Mouse (Mus musculus) left cerebral cortex, adult 9 months (tissue): ENCODE measurements at regions not wholly inside any gene's neighbourhood (a gene's known extent, or its start where the extent isn't known, plus 50 kb on each side); places are given as distances from the start of the nearest gene placed in this dataset.

Experiments used
- DNase-seq, 2 experiments: peaks; one replicate each; pipeline ENCODE4 v3.0.0; 2022; ENCODE audit warnings: low spot score in 2 of 2

DNA sequence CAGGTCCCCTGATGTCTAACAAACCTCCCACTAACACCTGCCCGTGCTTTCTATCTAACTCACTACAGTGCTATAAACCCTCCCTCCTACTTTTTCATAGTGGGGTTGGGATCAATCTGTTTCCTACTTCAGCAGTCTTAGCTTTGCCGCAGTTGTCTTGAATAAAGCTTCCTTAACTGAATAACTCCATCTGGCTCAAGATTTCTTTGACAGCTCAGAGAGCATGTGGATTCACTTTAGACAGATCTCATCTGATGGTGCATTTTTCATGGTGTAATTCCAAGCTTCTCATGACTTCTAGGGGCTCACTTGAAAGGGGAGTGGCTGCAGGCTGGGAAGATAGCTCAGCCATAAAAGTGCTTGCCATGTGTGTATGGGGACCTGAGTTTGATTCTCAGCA, 313.2 kb upstream of the Dpyd start:
- DNase-seq: no peak

DNA sequence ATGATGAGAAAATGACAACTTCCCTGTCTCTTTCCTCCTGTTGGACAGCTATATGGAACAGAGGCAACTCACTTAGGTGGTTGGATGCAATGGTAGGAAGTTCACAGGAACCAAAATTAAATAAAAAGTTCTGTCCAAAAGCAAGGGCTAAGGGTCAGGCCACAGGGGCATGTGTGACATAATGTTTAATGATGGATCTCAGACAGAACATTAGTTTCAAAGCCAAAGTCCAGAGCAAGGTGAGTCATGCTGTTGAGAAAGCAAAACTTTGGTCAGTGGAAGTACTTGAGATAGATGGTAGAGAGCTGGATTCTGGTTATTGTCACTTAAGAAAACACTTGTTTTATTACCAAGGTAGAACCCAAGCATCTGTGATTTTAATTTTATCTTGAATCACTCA, 286.0 kb upstream of the Dpyd start:
- DNase-seq: no peak

DNA sequence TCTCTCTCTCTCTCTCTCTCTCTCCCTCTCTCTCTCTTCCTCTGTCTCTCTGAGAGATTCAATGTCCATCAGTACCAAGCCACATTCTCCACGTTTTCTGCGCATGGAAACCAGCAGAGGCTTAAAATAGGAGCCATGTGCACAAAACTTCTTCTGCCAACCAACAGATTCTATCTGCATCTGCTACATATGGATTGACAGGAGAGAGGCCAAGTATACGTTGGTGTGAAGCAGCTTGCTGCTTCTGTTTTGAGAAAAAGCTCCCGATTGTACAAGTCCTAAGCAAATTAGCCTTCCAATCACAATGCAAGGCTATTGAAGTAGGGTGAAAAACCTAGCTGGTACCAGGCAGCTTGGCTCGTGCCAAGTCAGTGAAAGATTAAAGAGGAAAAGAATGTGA, 283.7 kb upstream of the Dpyd start:
- DNase-seq: peak; percentile 10 to 35

DNA sequence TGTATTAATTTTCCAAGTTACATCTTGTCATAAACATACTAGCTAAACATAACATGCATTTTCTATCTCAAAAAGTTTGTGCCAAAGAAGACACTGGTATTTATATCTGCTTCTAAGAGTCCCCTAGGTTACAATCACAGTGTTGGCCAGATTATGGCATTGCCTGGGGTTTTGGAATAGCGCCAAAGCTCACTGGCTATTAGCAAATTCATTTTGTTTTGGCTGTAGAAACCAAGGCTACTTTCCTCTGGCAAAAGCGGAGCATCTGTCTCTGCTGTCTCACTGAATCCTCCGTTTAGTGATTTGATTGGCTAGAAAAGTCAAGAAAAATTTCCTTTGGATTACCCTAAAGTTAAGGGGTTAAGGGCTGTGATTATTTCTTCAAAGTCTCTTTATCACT, 275.0 kb upstream of the Dpyd start:
- no peak for DNase-seq

DNA sequence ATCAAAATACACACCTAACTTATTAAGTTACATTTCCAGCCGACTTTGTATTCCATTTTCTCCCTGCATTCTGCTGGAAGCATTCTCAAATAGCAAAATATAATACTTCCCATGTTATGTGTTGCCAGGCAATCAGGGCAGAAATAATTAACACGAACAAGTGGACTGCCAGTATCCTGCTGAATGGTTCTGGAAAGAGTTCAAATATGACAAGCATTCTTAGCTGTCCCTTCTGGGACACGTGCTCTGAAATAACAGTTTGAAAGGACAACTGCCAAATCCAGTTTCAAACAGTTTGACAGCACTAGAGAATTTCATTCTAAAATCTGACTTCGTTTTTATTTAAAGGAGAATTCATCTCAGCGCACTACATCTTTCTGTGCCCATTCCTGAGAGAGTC, 236.8 kb upstream of the Dpyd start:
- no peak for DNase-seq

DNA sequence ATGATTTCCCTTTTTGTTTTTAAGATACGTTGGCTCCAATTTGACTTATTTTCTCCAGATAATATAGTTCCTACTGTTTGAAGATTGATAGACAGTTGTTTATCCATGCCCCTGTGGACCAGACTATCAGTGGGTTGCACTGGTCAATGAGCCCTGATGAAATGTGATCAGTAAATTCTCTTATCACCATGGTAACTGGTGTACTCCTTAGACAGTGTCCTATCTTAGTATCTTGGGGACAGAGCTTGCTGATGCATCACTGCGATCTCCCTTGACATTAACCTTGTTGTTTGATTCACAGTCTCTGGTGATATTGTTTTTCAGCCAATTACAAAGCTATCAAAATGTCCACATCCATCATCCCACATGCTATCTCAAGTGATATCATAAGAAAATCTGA, 233.7 kb upstream of the Dpyd start:
- no peak for DNase-seq

DNA sequence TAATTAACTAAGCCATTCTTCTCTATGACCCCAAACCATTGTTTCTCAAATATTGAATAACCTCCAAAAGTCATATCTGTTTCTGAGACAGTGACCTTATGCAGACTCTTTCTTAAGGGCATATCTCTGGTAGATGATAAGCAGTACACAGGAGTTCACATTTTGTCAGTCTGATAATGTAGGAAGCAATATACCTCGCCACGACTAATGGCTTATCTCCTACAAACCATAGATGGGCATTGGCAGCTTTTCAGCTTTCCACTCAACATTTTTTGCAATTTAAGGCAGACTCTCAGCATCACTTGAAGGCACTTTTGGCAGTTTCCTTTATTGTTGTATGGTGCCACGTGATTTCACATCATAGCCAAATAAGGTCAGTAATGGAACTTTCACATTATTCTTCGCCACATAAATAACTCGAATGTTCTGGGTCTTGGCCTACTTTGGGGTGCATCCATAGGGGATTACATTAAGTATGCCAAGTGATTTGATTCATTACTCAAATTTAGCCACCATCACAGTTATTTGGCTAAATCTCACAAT, 232.7 kb upstream of the Dpyd start:
- DNase-seq: no peak

DNA sequence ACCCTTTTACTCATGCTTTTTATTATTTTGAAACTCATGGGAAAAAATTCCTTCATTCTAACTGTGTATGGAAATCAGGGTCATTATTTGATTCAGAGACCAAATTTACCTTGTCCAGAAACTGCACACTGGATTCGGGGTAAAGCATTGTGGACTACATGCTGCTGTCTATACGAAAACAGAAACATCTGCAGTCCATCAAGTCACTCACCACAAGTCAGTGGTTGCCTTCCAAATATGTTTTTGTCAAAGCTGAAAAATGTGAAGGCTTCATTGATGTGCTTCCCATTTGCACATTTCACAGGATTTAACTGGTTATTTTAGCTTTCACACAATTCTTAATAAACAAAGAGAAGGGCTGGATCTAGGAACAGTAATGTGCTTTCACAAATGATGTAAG, 230.4 kb upstream of the Dpyd start:
- no peak for DNase-seq

DNA sequence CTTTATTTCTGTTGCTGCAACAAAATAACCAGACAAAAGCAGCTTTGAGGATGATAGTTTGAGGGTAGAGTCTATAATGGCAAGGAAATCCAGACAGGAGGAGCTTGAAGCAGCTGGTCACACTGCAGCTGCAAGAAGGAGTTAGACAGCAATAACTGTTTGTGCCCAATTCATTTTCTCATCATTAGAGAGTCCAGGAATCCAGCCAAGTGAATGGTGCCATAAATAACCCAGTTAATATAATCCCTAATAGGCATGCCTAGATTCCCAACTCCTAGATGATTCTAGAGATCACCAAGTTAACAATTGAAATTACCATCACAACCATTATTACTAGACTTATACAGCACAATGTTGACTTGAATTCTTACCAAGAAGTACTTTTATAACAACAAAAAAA, 223.2 kb upstream of the Dpyd start:
- DNase-seq: no peak

DNA sequence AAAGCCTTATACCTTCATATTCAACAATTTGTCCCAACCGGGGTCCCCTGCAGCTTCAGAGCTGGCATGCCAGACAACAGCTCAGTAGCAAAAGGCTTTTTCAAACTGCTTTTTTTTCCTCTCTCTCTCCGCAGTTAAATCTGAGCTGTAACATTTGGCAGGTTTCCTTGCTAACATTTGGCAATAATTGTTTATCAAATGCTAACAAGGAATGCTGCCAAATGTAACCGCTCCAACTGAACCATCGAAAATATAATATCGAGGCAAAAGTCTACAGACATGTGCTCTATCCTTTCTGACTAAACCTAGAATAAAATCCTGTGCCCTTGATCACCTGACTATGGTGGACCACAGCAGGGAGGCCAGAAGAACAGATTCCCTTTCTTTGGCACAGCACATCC, 200.2 kb upstream of the Dpyd start:
- DNase-seq: peak in 1 of 2 experiments; percentile 5
